Mouse (Mus musculus): ENCODE data around the gene Kcnj9. TPM values are rescaled to one million over a fixed set of nuclear protein-coding genes. Genes with fewer than 3 reads are reported as not detected.
A peak's percentile ranks its signal among the peaks of the same experiment; 100 is the strongest.

The Kcnj9 gene
- polyA plus RNA-seq, 2 experiments = 0.02 TPM; not detected in 1

DNA sequence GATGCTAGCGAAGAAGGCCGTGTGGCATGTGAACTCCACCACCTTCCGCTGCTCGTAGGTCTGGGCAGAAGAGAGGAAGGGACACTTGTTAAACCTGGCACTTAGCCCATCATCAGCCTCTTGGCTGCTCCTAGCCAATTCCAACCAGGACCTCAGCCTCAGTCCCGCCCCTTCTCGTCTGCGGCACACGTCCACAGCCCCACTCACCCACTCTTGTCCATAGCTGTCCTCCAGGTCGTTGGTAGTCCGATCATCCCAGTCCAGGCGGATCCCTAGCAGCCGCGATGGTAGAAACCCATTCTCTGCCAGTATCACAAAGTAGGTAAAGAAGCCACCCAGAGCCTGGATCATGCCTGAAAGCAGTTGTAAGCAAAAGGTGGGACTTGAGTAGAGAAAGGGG is 50.8 kb downstream of the Kcnj9 start:
- DNase-seq (ENCODE audit: low read depth in 3 of 3, low spot score in 3 of 3) = no peak
- Histone ChIP-seq H3K9ac (replicated peaks) (no peak overlapping the region), H3K27ac (no peak overlapping the region), H3K27me3 (ENCODE audit: control insufficient read depth, insufficient read depth, low read length) (no peaks in the 10 kb centered on the region), H3K36me3 (replicated peaks; ENCODE audit: control insufficient read depth, insufficient read depth, low read depth) (no peaks in the 10 kb centered on the region), H3K4me2 (ENCODE audit: low read depth) (no peak overlapping the region), H3K4me1 (replicated peaks; ENCODE audit: control insufficient read depth in 2 of 2, insufficient read depth in 2 of 2, low read length in 1 of 2) (peaks cover 0 to 2% of the 10 kb centered on the region in 2 experiments; a peak in 1 of 4 replicates), H3K4me3 (ENCODE audit: insufficient read depth in 1 of 2, low read depth in 2 of 2, low read length in 2 of 2) (no peak overlapping the region), H3K9me3 (ENCODE audit: control insufficient read depth, low read length) (no peaks in the 10 kb centered on the region)
- ATAC-seq (ENCODE audit: insufficient read depth) = no peak
- 73% methylated on average over 13 of the region's 13 CpGs for WGBS (ENCODE audit: insufficient replicate concordance)
- TF ChIP-seq EP300 (IDR thresholded peaks at IDR 0.05; ENCODE audit: low read depth) (no peak), CTCF (IDR thresholded peaks at IDR 0.05; ENCODE audit: low read depth) (no peak)

DNA sequence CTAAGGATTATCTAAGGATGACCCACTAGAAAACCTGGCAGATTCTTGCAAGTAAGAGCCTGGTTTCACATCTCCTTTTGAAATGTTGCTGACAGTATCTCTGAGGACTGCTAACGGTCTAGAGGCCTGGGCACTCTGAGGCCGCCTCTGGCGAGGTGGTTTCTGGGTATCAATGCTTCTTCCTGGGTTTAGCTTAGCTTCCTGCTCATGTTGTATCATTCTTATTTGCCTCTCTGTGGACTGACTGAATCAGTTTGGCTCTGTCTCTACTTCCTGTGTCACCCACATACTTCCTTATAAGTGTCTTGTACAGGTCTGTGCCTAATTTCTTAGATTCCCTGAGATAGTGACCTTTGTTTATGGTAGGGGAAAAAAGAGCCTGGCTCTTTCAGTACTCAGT is 51.9 kb downstream of the Kcnj9 start:
- Histone ChIP-seq H3K4me1 (replicated peaks; ENCODE audit: control insufficient read depth in 2 of 2, insufficient read depth in 2 of 2, low read length in 1 of 2) (peaks cover 0 to 2% of the 10 kb centered on the region in 2 experiments; a peak in 1 of 4 replicates), H3K4me2 (ENCODE audit: low read depth) (no peak overlapping the region), H3K36me3 (replicated peaks; ENCODE audit: control insufficient read depth, insufficient read depth, low read depth) (no peaks in the 10 kb centered on the region), H3K27me3 (ENCODE audit: control insufficient read depth, insufficient read depth, low read length) (no peaks in the 10 kb centered on the region), H3K27ac (no peak overlapping the region), H3K9ac (replicated peaks) (no peak overlapping the region), H3K9me3 (ENCODE audit: control insufficient read depth, low read length) (no peaks in the 10 kb centered on the region), H3K4me3 (ENCODE audit: insufficient read depth in 1 of 2, low read depth in 2 of 2, low read length in 2 of 2) (no peak overlapping the region)
- TF ChIP-seq EP300 (IDR thresholded peaks at IDR 0.05; ENCODE audit: low read depth) (no peak), CTCF (IDR thresholded peaks at IDR 0.05; ENCODE audit: low read depth) (no peak)
- DNase-seq (ENCODE audit: low read depth in 3 of 3, low spot score in 3 of 3) (peak in 1 of 3 experiments; percentile 4), ATAC-seq (ENCODE audit: insufficient read depth) (no peak)
- 19% methylated on average over 3 of the region's 3 CpGs for WGBS (ENCODE audit: insufficient replicate concordance)

DNA sequence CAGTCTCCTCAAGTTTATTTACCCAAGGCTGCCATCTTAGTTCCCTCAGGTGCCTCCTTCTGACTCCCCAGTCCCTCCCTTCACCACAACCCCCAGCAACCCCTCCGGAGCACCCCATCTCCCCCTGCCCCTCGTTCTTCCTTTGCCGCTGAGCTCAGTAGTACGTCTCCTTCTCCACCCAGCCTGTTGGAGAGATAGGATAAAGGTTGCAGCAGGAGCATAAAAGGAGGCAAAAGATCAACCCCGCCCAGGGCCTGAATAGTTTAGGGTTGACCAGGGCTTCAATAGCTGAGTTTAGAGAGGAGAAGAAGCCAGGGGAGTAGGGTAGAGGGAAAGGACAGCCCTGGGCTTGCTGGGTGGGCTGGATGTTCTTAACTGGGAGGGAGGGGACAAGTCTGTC is 54.6 kb downstream of the Kcnj9 start:
- H3K9me3 ChIP-seq (ENCODE audit: control insufficient read depth, low read length) = no peaks in the 10 kb centered on the region
- H3K27ac ChIP-seq = no peak overlapping the region
- no peak for ATAC-seq (ENCODE audit: insufficient read depth)
- TF ChIP-seq EP300 (IDR thresholded peaks at IDR 0.05; ENCODE audit: low read depth) (no peak), CTCF (IDR thresholded peaks at IDR 0.05; ENCODE audit: low read depth) (no peak)
- H3K36me3 ChIP-seq (replicated peaks; ENCODE audit: control insufficient read depth, insufficient read depth, low read depth) = no peaks in the 10 kb centered on the region
- no peaks in the 10 kb centered on the region for H3K27me3 ChIP-seq (ENCODE audit: control insufficient read depth, insufficient read depth, low read length)
- no peak overlapping the region for H3K9ac ChIP-seq (replicated peaks)
- 47% methylated on average over 5 of the region's 5 CpGs for WGBS (ENCODE audit: insufficient replicate concordance)
- peaks cover 0 to 2% of the 10 kb centered on the region in 2 experiments; a peak in 1 of 4 replicates for H3K4me1 ChIP-seq (replicated peaks; ENCODE audit: control insufficient read depth in 2 of 2, insufficient read depth in 2 of 2, low read length in 1 of 2)
- no peak for DNase-seq (ENCODE audit: low read depth in 3 of 3, low spot score in 3 of 3)
- H3K4me2 ChIP-seq (ENCODE audit: low read depth) = no peak overlapping the region
- no peak overlapping the region for H3K4me3 ChIP-seq (ENCODE audit: insufficient read depth in 1 of 2, low read depth in 2 of 2, low read length in 2 of 2)

DNA sequence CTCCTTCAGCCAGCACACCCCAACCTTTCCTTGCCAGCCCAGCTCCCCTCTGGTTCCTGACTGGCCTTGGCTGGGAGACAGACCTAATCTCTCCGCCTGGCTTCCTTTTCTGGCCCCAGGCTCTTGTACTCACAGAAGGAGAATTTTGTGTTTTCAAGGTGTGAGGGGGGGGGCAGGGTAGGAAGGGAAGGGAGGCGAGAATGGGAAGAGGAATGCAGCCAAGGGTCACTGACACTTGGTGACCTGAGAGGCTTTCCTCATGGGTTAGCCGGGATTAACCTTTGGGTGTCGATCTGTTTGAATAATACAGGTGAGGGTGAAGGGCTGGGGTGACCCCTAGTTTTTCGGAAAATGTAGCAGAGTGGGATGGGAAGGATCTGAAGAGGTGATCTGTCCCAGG is 55.0 kb downstream of the Kcnj9 start:
- H3K4me1 ChIP-seq (replicated peaks; ENCODE audit: control insufficient read depth in 2 of 2, insufficient read depth in 2 of 2, low read length in 1 of 2) = peaks cover 0 to 2% of the 10 kb centered on the region in 2 experiments; a peak in 1 of 4 replicates
- H3K9me3 ChIP-seq (ENCODE audit: control insufficient read depth, low read length) = no peaks in the 10 kb centered on the region
- H3K4me2 ChIP-seq (ENCODE audit: low read depth) = no peak overlapping the region
- no peak overlapping the region for H3K27ac ChIP-seq
- TF ChIP-seq CTCF (IDR thresholded peaks at IDR 0.05; ENCODE audit: low read depth) (no peak), EP300 (IDR thresholded peaks at IDR 0.05; ENCODE audit: low read depth) (no peak)
- no peaks in the 10 kb centered on the region for H3K27me3 ChIP-seq (ENCODE audit: control insufficient read depth, insufficient read depth, low read length)
- no peak overlapping the region for H3K9ac ChIP-seq (replicated peaks)
- no peak overlapping the region for H3K4me3 ChIP-seq (ENCODE audit: insufficient read depth in 1 of 2, low read depth in 2 of 2, low read length in 2 of 2)
- no peaks in the 10 kb centered on the region for H3K36me3 ChIP-seq (replicated peaks; ENCODE audit: control insufficient read depth, insufficient read depth, low read depth)
- 44% methylated on average over 5 of the region's 5 CpGs for WGBS (ENCODE audit: insufficient replicate concordance)
- ATAC-seq (ENCODE audit: insufficient read depth) (no peak), DNase-seq (ENCODE audit: low read depth in 3 of 3, low spot score in 3 of 3) (no peak)

DNA sequence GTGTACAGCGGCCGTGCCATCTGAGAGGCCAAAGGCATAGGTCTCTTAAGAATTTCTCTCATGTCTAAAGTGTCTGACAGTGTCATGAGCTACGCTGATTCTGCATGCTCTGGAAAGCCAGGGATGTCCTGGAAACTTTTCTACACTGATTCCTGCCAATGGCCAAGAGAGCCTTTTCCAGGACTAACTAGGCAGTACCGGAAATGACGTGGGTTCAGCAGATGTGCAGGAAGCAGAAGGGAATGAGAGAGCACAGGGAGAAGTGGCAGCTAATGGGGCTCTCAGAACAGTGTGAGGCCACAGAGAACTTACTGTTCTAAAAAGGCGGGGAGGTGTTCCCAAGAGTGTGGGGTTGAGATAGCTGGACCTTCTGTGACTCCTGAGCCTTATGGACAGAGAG is 55.7 kb downstream of the Kcnj9 start:
- no peak overlapping the region for H3K4me2 ChIP-seq (ENCODE audit: low read depth)
- H3K9me3 ChIP-seq (ENCODE audit: control insufficient read depth, low read length) = no peaks in the 10 kb centered on the region
- H3K4me1 ChIP-seq (replicated peaks; ENCODE audit: control insufficient read depth in 2 of 2, insufficient read depth in 2 of 2, low read length in 1 of 2) = peaks cover 0 to 2% of the 10 kb centered on the region in 2 experiments; a peak in 1 of 4 replicates
- no peak overlapping the region for H3K27ac ChIP-seq
- no peaks in the 10 kb centered on the region for H3K36me3 ChIP-seq (replicated peaks; ENCODE audit: control insufficient read depth, insufficient read depth, low read depth)
- H3K4me3 ChIP-seq (ENCODE audit: insufficient read depth in 1 of 2, low read depth in 2 of 2, low read length in 2 of 2) = no peak overlapping the region
- no peak for DNase-seq (ENCODE audit: low read depth in 3 of 3, low spot score in 3 of 3)
- no peak overlapping the region for H3K9ac ChIP-seq (replicated peaks)
- TF ChIP-seq CTCF (IDR thresholded peaks at IDR 0.05; ENCODE audit: low read depth) (no peak), EP300 (IDR thresholded peaks at IDR 0.05; ENCODE audit: low read depth) (no peak)
- no peak for ATAC-seq (ENCODE audit: insufficient read depth)
- WGBS (ENCODE audit: insufficient replicate concordance) = 64% methylated on average over 6 of the region's 6 CpGs
- no peaks in the 10 kb centered on the region for H3K27me3 ChIP-seq (ENCODE audit: control insufficient read depth, insufficient read depth, low read length)

Measured in liver, embryonic 14.5 days (tissue).